Mouse (Mus musculus): ENCODE data around the gene Oat.
A peak's percentile ranks its signal among the peaks of the same experiment; 100 is the strongest.

Oat gene

GRCm38 (mm10) chr7:132576116-132576650, at the start of gene Oat:
Gene Oat, minus strand, starts transcription at chr7:132576398.
- DNase-seq (ENCODE audit: low read depth, low spot score) = peak; percentile 98

- no peak for DNase-seq (ENCODE audit: low read depth, low spot score)
These were observed 48.0 kb upstream of the Oat start for GRCm38 (mm10) chr7:132624161-132624560.

- no peak for DNase-seq (ENCODE audit: low read depth, low spot score)
These were observed 44.0 kb upstream of the Oat start for GRCm38 (mm10) chr7:132619975-132620918.

GRCm38 (mm10) chr7:132619549-132619948, 43.4 kb upstream of the Oat start:
- DNase-seq (ENCODE audit: low read depth, low spot score) = no peak

GRCm38 (mm10) chr7:132617021-132617564, 40.9 kb upstream of the Oat start:
- no peak for DNase-seq (ENCODE audit: low read depth, low spot score)

- peak; percentile 68 for DNase-seq (ENCODE audit: low read depth, low spot score)
These were observed 40.2 kb upstream of the Oat start for GRCm38 (mm10) chr7:132616391-132616790.

- DNase-seq (ENCODE audit: low read depth, low spot score) = no peak
These were observed 39.1 kb upstream of the Oat start for GRCm38 (mm10) chr7:132615346-132615745.

- DNase-seq (ENCODE audit: low read depth, low spot score) = no peak
These were observed 35.3 kb upstream of the Oat start for GRCm38 (mm10) chr7:132611530-132611929.

- peak; percentile 82 for DNase-seq (ENCODE audit: low read depth, low spot score)
These were observed 34.5 kb upstream of the Oat start, which contains the start of gene Lhpp for GRCm38 (mm10) chr7:132610468-132611318. Gene Lhpp, plus strand, starts transcription at chr7:132610638.

GRCm38 (mm10) chr7:132608316-132609020, 32.3 kb upstream of the Oat start:
- no peak for DNase-seq (ENCODE audit: low read depth, low spot score)

GRCm38 (mm10) chr7:132605689-132606088, 29.5 kb upstream of the Oat start:
- DNase-seq (ENCODE audit: low read depth, low spot score) = no peak

- no peak for DNase-seq (ENCODE audit: low read depth, low spot score)
These were observed 28.5 kb upstream of the Oat start for GRCm38 (mm10) chr7:132604720-132605119.

GRCm38 (mm10) chr7:132600926-132601325, 24.7 kb upstream of the Oat start:
- peak; percentile 80 for DNase-seq (ENCODE audit: low read depth, low spot score)

- DNase-seq (ENCODE audit: low read depth, low spot score) = peak; percentile 56
These were observed 23.8 kb upstream of the Oat start for GRCm38 (mm10) chr7:132600026-132600425.

GRCm38 (mm10) chr7:132599071-132599975, 23.1 kb upstream of the Oat start, which contains the start of gene Nkx1-2:
Gene Nkx1-2, minus strand, starts transcription at chr7:132599637.
- DNase-seq (ENCODE audit: low read depth, low spot score) = peak; percentile 63

- DNase-seq (ENCODE audit: low read depth, low spot score) = peak; percentile 62
These were observed 21.2 kb upstream of the Oat start for GRCm38 (mm10) chr7:132597251-132598041.

- DNase-seq (ENCODE audit: low read depth, low spot score) = peak; percentile 33
These were observed 20.5 kb upstream of the Oat start for GRCm38 (mm10) chr7:132596557-132597250.

GRCm38 (mm10) chr7:132595787-132596186, 19.6 kb upstream of the Oat start:
- no peak for DNase-seq (ENCODE audit: low read depth, low spot score)
